Comparison of ENCODE assay signal across 15 mouse cellular contexts in the genomic region with DNA sequence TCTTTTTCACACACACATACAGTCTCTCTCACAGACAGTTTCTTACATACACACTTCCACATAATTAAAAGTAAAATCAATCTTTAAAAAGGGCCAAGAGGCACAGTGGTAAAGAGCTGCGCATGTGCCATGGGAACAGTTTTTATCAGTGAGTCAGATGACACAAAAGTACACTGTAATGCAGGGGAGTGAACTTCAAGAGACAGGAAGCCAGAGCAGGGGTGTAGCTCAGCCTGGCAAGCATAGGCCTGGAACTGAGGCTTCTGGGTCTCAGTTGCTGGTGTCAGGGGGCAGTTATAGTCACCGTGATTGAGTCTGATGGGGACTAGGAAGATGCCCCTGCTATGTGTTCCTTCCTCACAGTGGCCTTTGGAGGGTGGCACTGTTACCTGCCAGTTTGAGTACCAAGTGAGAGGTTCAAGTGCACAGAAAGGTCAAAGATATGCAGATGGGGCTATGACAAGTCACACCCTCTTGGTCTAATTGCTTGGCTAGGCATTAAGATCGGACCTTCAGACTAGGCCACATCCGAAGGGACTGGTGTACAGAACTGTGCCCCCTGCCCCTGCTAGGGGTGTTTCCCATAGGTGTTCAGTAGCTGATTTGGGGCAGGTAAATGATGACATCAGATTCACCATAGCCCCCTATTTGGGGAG. TPM values are rescaled to one million over a fixed set of nuclear protein-coding genes. Genes with fewer than 3 reads are reported as not detected.
A peak's percentile ranks its signal among the peaks of the same experiment; 100 is the strongest.
DNase-seq lines count a peak whose midpoint lies in the region; ATAC-seq lines count a peak whose summit lies in the region.
"Had no signal": no experiment of that assay in that cellular context is flagged by ENCODE, and none has a peak within 500 bp of the region (broad histone marks: within the 10 kb centered on the region; RNA-seq: fewer than 3 reads in every experiment).

No protein-coding gene starts in this region.

- no peak overlapping the region for H3K9ac ChIP-seq in forebrain, embryonic 14.5 days (ENCODE audit: low read length)
- no peak overlapping the region for H3K9ac ChIP-seq in lung, embryonic 16.5 days (ENCODE audit: low read length)
- no peak overlapping the region for H3K9ac ChIP-seq in kidney, embryonic 14.5 days (ENCODE audit: low read depth, low read length)

- no peaks in the 10 kb centered on the region for H3K36me3 ChIP-seq in forebrain, embryonic 10.5 days (replicated peaks)
- H3K36me3 ChIP-seq in forebrain, embryonic 14.5 days (ENCODE audit: control insufficient read depth, insufficient read depth, low read length): no peaks in the 10 kb centered on the region
- no peaks in the 10 kb centered on the region for H3K36me3 ChIP-seq in lung, embryonic 16.5 days (ENCODE audit: control insufficient read depth, insufficient read depth, low read length)
- H3K36me3 ChIP-seq in kidney, embryonic 14.5 days (ENCODE audit: control insufficient read depth, insufficient read depth, low read length): no peaks in the 10 kb centered on the region

- no peak for DNase-seq in forebrain, embryonic 10.5 days (ENCODE audit: extremely low spot score, low spot score)
- no peak for DNase-seq in forebrain, embryonic 14.5 days (ENCODE audit: low spot score)
- DNase-seq in lung, postnatal 14 days: no peak
- DNase-seq in T-cell, adult 2 months (ENCODE audit: low spot score): peak; percentile 38
- DNase-seq in naive thymus-derived CD4-positive, alpha-beta T cell, adult 2 months (ENCODE audit: low read depth): peak; percentile 59
- no peak for DNase-seq in cerebellum, adult 11 months
- DNase-seq: cerebellum, adult 11-12 months; kidney, postnatal 25 days; lung, postnatal 10 days; midbrain, embryonic 14.5 days had no signal

- WGBS in forebrain, embryonic 10.5 days: 90% methylated on average over 4 of the region's 4 CpGs
- 92% methylated on average over 4 of the region's 4 CpGs for WGBS in forebrain, embryonic 14.5 days
- WGBS in lung, embryonic 16.5 days: 68% methylated on average over 4 of the region's 4 CpGs
- WGBS in kidney, embryonic 14.5 days: 71% methylated on average over 4 of the region's 4 CpGs

- H3K27ac ChIP-seq in forebrain, embryonic 10.5 days: peak overlapping the region; percentile 82
- no peak overlapping the region for H3K27ac ChIP-seq in forebrain, embryonic 14.5 days (ENCODE audit: low read depth, low read length)
- H3K27ac ChIP-seq in lung, embryonic 16.5 days (ENCODE audit: low read length): peak overlapping the region; percentile 76; the same call in 1 of the 2 replicates
- no peak overlapping the region for H3K27ac ChIP-seq in kidney, embryonic 14.5 days (ENCODE audit: low read depth, low read length)
- H3K27ac ChIP-seq: hindbrain, postnatal 0 days had no signal

- H3K4me1 ChIP-seq in forebrain, embryonic 10.5 days: peaks cover 40% of the 10 kb centered on the region
- H3K4me1 ChIP-seq in forebrain, embryonic 14.5 days (ENCODE audit: control insufficient read depth, insufficient read depth, low read length): peaks cover 7% of the 10 kb centered on the region
- peaks cover 21% of the 10 kb centered on the region for H3K4me1 ChIP-seq in lung, embryonic 16.5 days (replicated peaks; ENCODE audit: control insufficient read depth, insufficient read depth, low read length)
- no peaks in the 10 kb centered on the region for H3K4me1 ChIP-seq in kidney, embryonic 14.5 days (ENCODE audit: control insufficient read depth, insufficient read depth, low read length)

- H3K9me3 ChIP-seq in forebrain, embryonic 10.5 days: peaks cover 10% of the 10 kb centered on the region
- 0 out of 2 replicates have a peak, but pooled peaks cover under 1% of the 10 kb centered on the region for H3K9me3 ChIP-seq in forebrain, embryonic 14.5 days (replicated peaks; ENCODE audit: control insufficient read depth, low read length)
- H3K9me3 ChIP-seq in lung, embryonic 16.5 days (ENCODE audit: control insufficient read depth, low read length): no peaks in the 10 kb centered on the region
- no peaks in the 10 kb centered on the region for H3K9me3 ChIP-seq in kidney, embryonic 14.5 days (ENCODE audit: control insufficient read depth, low read length)

- H3K4me2 ChIP-seq in forebrain, embryonic 14.5 days (ENCODE audit: low read length): no peak overlapping the region
- H3K4me2 ChIP-seq in lung, embryonic 16.5 days (ENCODE audit: low read depth, low read length): no peak overlapping the region
- no peak overlapping the region for H3K4me2 ChIP-seq in kidney, embryonic 14.5 days (replicated peaks; ENCODE audit: low read depth, low read length)

- ATAC-seq in forebrain, embryonic 14.5 days: no peak
- no peak for ATAC-seq in lung, embryonic 16.5 days (ENCODE audit: low read depth)
- no peak for ATAC-seq in kidney, embryonic 14.5 days (ENCODE audit: low FRiP score, low TSS enrichment)
- ATAC-seq: hindbrain, postnatal 0 days; Patski had no signal

- H3K27me3 ChIP-seq in forebrain, embryonic 10.5 days (ENCODE audit: poor library complexity, severe bottlenecking): peaks cover 40% of the 10 kb centered on the region
- H3K27me3 ChIP-seq in forebrain, embryonic 14.5 days (replicated peaks; ENCODE audit: control insufficient read depth, insufficient read depth, low read length): no peaks in the 10 kb centered on the region
- H3K27me3 ChIP-seq in lung, embryonic 16.5 days (ENCODE audit: control insufficient read depth, insufficient read depth, low read depth, low read length): no peaks in the 10 kb centered on the region
- H3K27me3 ChIP-seq in kidney, embryonic 14.5 days (ENCODE audit: control insufficient read depth, insufficient read depth, low read length): no peaks in the 10 kb centered on the region
- H3K27me3 ChIP-seq: Patski had no signal

- no peak overlapping the region for H3K4me3 ChIP-seq in forebrain, embryonic 10.5 days
- no peak overlapping the region for H3K4me3 ChIP-seq in forebrain, embryonic 14.5 days (ENCODE audit: low read depth, low read length)
- no peak overlapping the region for H3K4me3 ChIP-seq in lung, embryonic 16.5 days (ENCODE audit: low read length)
- no peak overlapping the region for H3K4me3 ChIP-seq in kidney, embryonic 14.5 days (ENCODE audit: low read length)
- H3K4me3 ChIP-seq: erythroblast, embryonic 14.5 days had no signal

RNA-seq across cellular contexts. Expression of gene Id2, which starts 21.0 kb away (rescaled TPM):
- 180 and 197 TPM in 2 replicates for polyA plus RNA-seq in forebrain, embryonic 10.5 days (2016; fragmentation: Nextera tagmentation; extraction: Ambion mirVana)
- 538 and 542 TPM in 2 replicates for polyA plus RNA-seq in forebrain, embryonic 14.5 days (2014; fragmentation: Nextera tagmentation; extraction: Ambion mirVana)
- polyA plus RNA-seq in lung, embryonic 16.5 days (2015; fragmentation: Nextera tagmentation; extraction: Ambion mirVana): 562 and 618 TPM in 2 replicates
- 577 and 698 TPM in 2 replicates for polyA plus RNA-seq in kidney, embryonic 14.5 days (2014; fragmentation: Nextera tagmentation; extraction: Ambion mirVana)
- polyA plus RNA-seq: erythroblast, embryonic 14.5 days had no signal

Comparison
In these comparisons a context has a peak if more than half of its experiments do, and no peak if none do; other contexts are left out.
1. H3K27ac ChIP-seq: peak in forebrain, embryonic 10.5 days (single experiment) and lung, embryonic 16.5 days (single experiment); none in forebrain, embryonic 14.5 days (single experiment) and kidney, embryonic 14.5 days (single experiment).
2. DNase-seq: peak in T-cell, adult 2 months (single experiment) and naive thymus-derived CD4-positive, alpha-beta T cell, adult 2 months (single experiment); none in forebrain, embryonic 10.5 days (single experiment), forebrain, embryonic 14.5 days (single experiment), lung, postnatal 14 days (single experiment) and cerebellum, adult 11 months (single experiment).